Mouse (Mus musculus): Measurements from ENCODE around the gene Fam129b. TPM values are rescaled to one million over a fixed set of nuclear protein-coding genes. Genes with fewer than 3 reads are reported as not detected.
A peak's percentile ranks its signal among the peaks of the same experiment; 100 is the strongest.

Gene Fam129b
- polyA plus RNA-seq, 1 experiment from 2014 or later: 111 TPM

DNA sequence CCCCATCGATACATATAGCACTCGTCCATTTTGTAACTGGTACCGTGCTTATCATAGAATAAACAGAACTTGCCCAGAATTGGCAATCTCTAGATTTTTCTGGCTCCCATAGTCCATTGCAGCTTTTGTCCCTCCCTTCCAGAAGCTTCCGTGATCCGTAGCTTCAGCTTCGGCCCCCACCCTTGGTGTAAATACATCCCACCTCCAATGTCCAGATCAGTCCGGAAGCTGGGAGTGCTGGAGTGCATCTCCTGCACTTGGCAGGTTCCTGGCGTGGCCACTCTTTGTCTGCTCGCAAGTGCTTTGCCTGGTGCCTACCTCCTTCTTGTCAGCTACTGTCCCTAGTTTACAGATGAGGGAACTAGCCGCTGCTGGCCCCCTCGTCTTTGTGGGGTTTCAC, 32.9 kb downstream of the Fam129b start:
- Histone ChIP-seq H3K9ac (no peak overlapping the region), H3K27me3 (no peaks in the 10 kb centered on the region), H3K36me3 (peaks cover 25% of the 10 kb centered on the region), H3K27ac (replicated peaks) (peak overlapping the region; percentile 75), H3K9me3 (replicated peaks) (no peaks in the 10 kb centered on the region), H3K4me3 (replicated peaks) (no peak overlapping the region), H3K4me2 (replicated peaks) (0 out of 2 replicates have a peak overlapping the region, but pooled peaks have one; percentile 9), H3K4me1 (peaks cover 45% of the 10 kb centered on the region)
- no peak for ATAC-seq (ENCODE audit: insufficient number of reproducible peaks, low FRiP score, low TSS enrichment, low read depth)
- WGBS: 52% methylated on average over 11 of the region's 11 CpGs

DNA sequence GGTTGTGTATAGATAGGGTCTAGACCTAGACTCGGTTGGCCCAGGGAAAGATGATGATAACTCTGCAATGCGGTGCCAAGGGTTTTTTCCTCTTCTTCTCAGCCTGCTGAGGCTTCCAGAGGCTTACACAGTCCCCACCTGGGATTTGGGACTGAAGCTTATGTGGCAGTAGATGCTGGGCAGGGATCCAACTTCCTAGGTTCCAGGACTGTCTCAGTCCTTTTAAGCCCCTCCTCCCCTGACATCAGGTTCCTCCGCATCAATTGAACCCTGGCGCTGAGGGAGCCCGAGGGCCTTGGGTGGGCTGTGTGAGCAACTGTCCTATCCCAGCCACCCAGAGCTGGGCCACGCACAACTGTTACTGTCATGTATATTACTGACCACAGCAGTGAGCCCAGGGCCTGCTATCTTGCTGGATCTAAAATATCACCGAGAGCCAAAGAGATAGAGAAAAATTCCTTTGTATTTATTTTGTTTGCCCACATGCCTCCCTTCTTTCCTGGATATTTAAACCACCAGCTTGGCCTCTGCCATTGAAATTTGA, 35.8 kb downstream of the Fam129b start:
- Histone ChIP-seq H3K4me3 (replicated peaks) (no peak overlapping the region), H3K9ac (no peak overlapping the region)

GRCm38 (mm10) chr2:32912210-32912804, 36.4 kb downstream of the Fam129b start:
- no peak for ATAC-seq (ENCODE audit: insufficient number of reproducible peaks, low FRiP score, low TSS enrichment, low read depth)
- WGBS: 25% methylated on average over 19 of the region's 19 CpGs
- Histone ChIP-seq H3K27me3 (no peaks in the 10 kb centered on the region), H3K36me3 (peaks cover 44% of the 10 kb centered on the region), H3K4me1 (peaks cover 47% of the 10 kb centered on the region), H3K4me2 (replicated peaks) (no peak overlapping the region), H3K4me3 (replicated peaks) (no peak overlapping the region), H3K9ac (no peak overlapping the region), H3K9me3 (replicated peaks) (no peaks in the 10 kb centered on the region), H3K27ac (replicated peaks) (0 out of 2 replicates have a peak overlapping the region, but pooled peaks have one; percentile 48)

More for the DNA sequence above, 35.8 kb downstream of the Fam129b start:
- peaks cover 40% of the 10 kb centered on the region for H3K36me3 ChIP-seq
- ATAC-seq (ENCODE audit: insufficient number of reproducible peaks, low FRiP score, low TSS enrichment, low read depth): no peak
- WGBS: 73% methylated on average over 7 of the region's 7 CpGs
- 0 out of 2 replicates have a peak overlapping the region, but pooled peaks have one; percentile 48 for H3K27ac ChIP-seq (replicated peaks)
- no peak overlapping the region for H3K4me2 ChIP-seq (replicated peaks)
- no peaks in the 10 kb centered on the region for H3K27me3 ChIP-seq
- H3K4me1 ChIP-seq: peaks cover 50% of the 10 kb centered on the region
- no peaks in the 10 kb centered on the region for H3K9me3 ChIP-seq (replicated peaks)

GRCm38 (mm10) chr2:32914362-32914761, 38.4 kb downstream of the Fam129b start:
- Histone ChIP-seq H3K9ac (no peak overlapping the region), H3K27ac (replicated peaks) (peak overlapping the region; percentile 78), H3K4me1 (peaks cover 29% of the 10 kb centered on the region), H3K36me3 (peaks cover 61% of the 10 kb centered on the region), H3K4me3 (replicated peaks) (no peak overlapping the region), H3K4me2 (replicated peaks) (no peak overlapping the region), H3K27me3 (no peaks in the 10 kb centered on the region), H3K9me3 (replicated peaks) (no peaks in the 10 kb centered on the region)
- WGBS: 77% methylated on average over 5 of the region's 5 CpGs
- 0 out of 2 replicates have a peak, but pooled peaks have one; percentile 12 for ATAC-seq (ENCODE audit: insufficient number of reproducible peaks, low FRiP score, low TSS enrichment, low read depth)

- ATAC-seq (ENCODE audit: insufficient number of reproducible peaks, low FRiP score, low TSS enrichment, low read depth): peak; percentile 71
- peaks cover 29% of the 10 kb centered on the region for H3K4me1 ChIP-seq
- H3K27ac ChIP-seq (replicated peaks): peak overlapping the region; percentile 78
- no peak overlapping the region for H3K4me3 ChIP-seq (replicated peaks)
- H3K36me3 ChIP-seq: peaks cover 64% of the 10 kb centered on the region
- H3K9ac ChIP-seq: no peak overlapping the region
- no peak overlapping the region for H3K4me2 ChIP-seq (replicated peaks)
- no peaks in the 10 kb centered on the region for H3K9me3 ChIP-seq (replicated peaks)
- H3K27me3 ChIP-seq: no peaks in the 10 kb centered on the region
- WGBS: 43% methylated on average over 3 of the region's 3 CpGs
Observed at GRCm38 (mm10) chr2:32914896-32915295, 39.0 kb downstream of the Fam129b start.

GRCm38 (mm10) chr2:32917526-32917925, 41.6 kb downstream of the Fam129b start:
- Histone ChIP-seq H3K27me3 (no peaks in the 10 kb centered on the region), H3K27ac (replicated peaks) (no peak overlapping the region), H3K9ac (no peak overlapping the region), H3K36me3 (peaks cover 71% of the 10 kb centered on the region), H3K4me2 (replicated peaks) (no peak overlapping the region), H3K4me3 (replicated peaks) (no peak overlapping the region), H3K4me1 (peaks cover 19% of the 10 kb centered on the region), H3K9me3 (replicated peaks) (no peaks in the 10 kb centered on the region)
- 72% methylated on average over 11 of the region's 11 CpGs for WGBS
- ATAC-seq (ENCODE audit: insufficient number of reproducible peaks, low FRiP score, low TSS enrichment, low read depth): no peak

GRCm38 (mm10) chr2:32918391-32918790, 42.5 kb downstream of the Fam129b start:
- Histone ChIP-seq H3K27ac (replicated peaks) (no peak overlapping the region), H3K4me1 (peaks cover 19% of the 10 kb centered on the region), H3K27me3 (no peaks in the 10 kb centered on the region), H3K4me2 (replicated peaks) (no peak overlapping the region), H3K36me3 (peaks cover 78% of the 10 kb centered on the region), H3K9ac (no peak overlapping the region), H3K4me3 (replicated peaks) (no peak overlapping the region), H3K9me3 (replicated peaks) (no peaks in the 10 kb centered on the region)
- 44% methylated on average over 9 of the region's 9 CpGs for WGBS
- no peak for ATAC-seq (ENCODE audit: insufficient number of reproducible peaks, low FRiP score, low TSS enrichment, low read depth)

DNA sequence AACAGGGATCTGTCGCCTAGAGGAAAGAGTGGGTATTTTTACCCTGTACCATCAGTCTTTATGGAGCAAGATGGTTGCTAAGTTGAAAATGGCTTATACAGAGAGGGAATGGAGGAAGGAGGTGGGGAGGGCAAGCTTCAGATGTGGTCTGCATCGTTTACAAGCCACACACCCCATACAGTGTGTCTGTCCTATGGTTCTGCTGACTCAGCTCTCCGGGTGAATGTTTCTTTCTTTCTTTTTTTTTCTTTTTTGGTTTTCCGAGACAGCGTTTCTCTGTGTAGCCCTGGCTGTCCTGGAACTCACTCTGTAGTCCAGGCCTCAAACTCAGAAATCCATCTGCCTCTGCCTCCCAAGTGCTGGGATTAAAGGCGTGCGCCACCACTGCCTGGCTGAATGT, 45.3 kb downstream of the Fam129b start:
- no peak for ATAC-seq (ENCODE audit: insufficient number of reproducible peaks, low FRiP score, low TSS enrichment, low read depth)
- H3K27ac ChIP-seq (replicated peaks): no peak overlapping the region
- 73% methylated on average over 7 of the region's 7 CpGs for WGBS
- no peaks in the 10 kb centered on the region for H3K27me3 ChIP-seq
- peaks cover 90% of the 10 kb centered on the region for H3K36me3 ChIP-seq
- no peak overlapping the region for H3K4me3 ChIP-seq (replicated peaks)
- H3K4me2 ChIP-seq (replicated peaks): no peak overlapping the region
- no peaks in the 10 kb centered on the region for H3K9me3 ChIP-seq (replicated peaks)
- H3K4me1 ChIP-seq: 0 out of 2 replicates have a peak, but pooled peaks cover 4% of the 10 kb centered on the region
- H3K9ac ChIP-seq: no peak overlapping the region

DNA sequence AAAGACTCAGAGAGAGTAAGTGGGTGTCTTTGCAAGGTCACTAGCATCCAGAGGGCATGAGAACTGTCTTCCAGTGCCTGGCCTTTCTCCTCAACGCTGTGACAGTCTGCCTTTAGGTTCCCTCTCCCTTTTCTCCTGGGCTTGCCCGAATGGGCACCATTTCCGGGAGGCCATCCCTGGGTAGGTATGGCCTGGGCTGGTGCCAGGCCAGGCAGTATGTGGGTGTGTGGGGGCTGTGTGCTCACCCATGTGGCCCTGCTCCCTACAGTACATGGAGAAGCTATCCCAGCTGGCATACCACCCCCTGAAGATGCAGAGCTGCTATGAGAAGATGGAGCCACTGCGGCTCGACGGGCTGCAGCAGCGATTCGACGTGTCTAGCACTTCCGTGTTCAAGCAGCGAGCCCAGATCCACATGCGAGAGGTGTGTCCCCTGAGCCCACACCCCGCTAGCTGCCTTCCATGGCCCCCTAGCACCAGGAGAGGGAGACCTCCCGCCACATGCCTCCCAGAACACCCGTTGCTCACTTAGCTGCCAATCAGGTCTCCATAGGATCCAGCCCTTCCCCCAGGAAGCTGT, 46.0 kb downstream of the Fam129b start:
- H3K36me3 ChIP-seq: peaks cover 94% of the 10 kb centered on the region
- H3K9ac ChIP-seq: no peak overlapping the region
- 0 out of 2 replicates have a peak, but pooled peaks cover 4% of the 10 kb centered on the region for H3K4me1 ChIP-seq
- no peak overlapping the region for H3K27ac ChIP-seq (replicated peaks)
- H3K4me2 ChIP-seq (replicated peaks): no peak overlapping the region
- WGBS: 89% methylated on average over 15 of the region's 15 CpGs
- ATAC-seq (ENCODE audit: insufficient number of reproducible peaks, low FRiP score, low TSS enrichment, low read depth): no peak
- no peaks in the 10 kb centered on the region for H3K9me3 ChIP-seq (replicated peaks)
- H3K27me3 ChIP-seq: no peaks in the 10 kb centered on the region
- H3K4me3 ChIP-seq (replicated peaks): no peak overlapping the region

DNA sequence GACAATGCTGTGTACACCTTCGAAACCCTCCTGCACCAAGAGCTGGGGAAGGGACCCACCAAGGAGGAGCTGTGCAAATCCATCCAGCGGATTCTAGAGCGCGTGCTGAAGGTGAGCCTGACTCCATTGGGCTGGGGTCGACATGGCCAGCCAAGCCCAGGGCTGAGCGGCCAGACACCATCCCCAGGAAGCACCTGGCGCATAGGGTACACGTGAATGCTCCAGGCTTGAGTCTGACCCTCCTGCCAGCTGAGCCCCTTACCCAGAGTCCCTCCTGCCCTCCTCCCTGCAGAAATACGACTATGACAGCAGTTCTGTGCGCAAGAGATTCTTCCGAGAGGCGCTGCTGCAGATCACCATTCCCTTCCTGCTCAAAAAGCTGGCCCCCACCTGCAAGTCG, 46.6 kb downstream of the Fam129b start:
- H3K36me3 ChIP-seq: peaks cover 94% of the 10 kb centered on the region

GRCm38 (mm10) chr2:32923551-32924250, 47.8 kb downstream of the Fam129b start:
- Histone ChIP-seq H3K9me3 (replicated peaks) (no peaks in the 10 kb centered on the region), H3K27ac (replicated peaks) (no peak overlapping the region), H3K4me3 (replicated peaks) (no peak overlapping the region), H3K4me2 (replicated peaks) (no peak overlapping the region), H3K27me3 (no peaks in the 10 kb centered on the region), H3K9ac (no peak overlapping the region), H3K4me1 (no peaks in the 10 kb centered on the region), H3K36me3 (peaks cover 85% of the 10 kb centered on the region)
- 93% methylated on average over 24 of the region's 24 CpGs for WGBS
- ATAC-seq (ENCODE audit: insufficient number of reproducible peaks, low FRiP score, low TSS enrichment, low read depth): no peak

More for the DNA sequence above, 46.6 kb downstream of the Fam129b start:
- Histone ChIP-seq H3K9me3 (replicated peaks) (no peaks in the 10 kb centered on the region), H3K4me3 (replicated peaks) (no peak overlapping the region), H3K27me3 (no peaks in the 10 kb centered on the region), H3K4me1 (no peaks in the 10 kb centered on the region), H3K9ac (no peak overlapping the region), H3K4me2 (replicated peaks) (no peak overlapping the region), H3K27ac (replicated peaks) (no peak overlapping the region)
- ATAC-seq (ENCODE audit: insufficient number of reproducible peaks, low FRiP score, low TSS enrichment, low read depth): no peak
- WGBS: 90% methylated on average over 13 of the region's 13 CpGs

Measured in embryonic facial prominence, embryonic 15.5 days (tissue).